Mouse (Mus musculus) forebrain, embryonic 14.5 days (tissue): ENCODE data around the gene Olfr1006. TPM values are rescaled to one million over a fixed set of nuclear protein-coding genes. Genes with fewer than 3 reads are reported as not detected.
"Not testable (repeated sequence)": the region's sequence is repeated elsewhere in the genome, so short reads cannot be mapped to it uniquely, and the experiment has no call there.

Experiments
- ATAC-seq: fragments of 200-750 bp; cut with Nextera tagmentation; 2 replicates; pipeline ENCODE4 v1.8.0; 2017; ENCODE audit warnings: mild to moderate bottlenecking, moderate library complexity
- DNase-seq: peaks from one replicate; pipeline ENCODE4 v3.0.0-alpha.2; 2015; ENCODE audit warnings: low spot score
- H3K27ac ChIP-seq: fragments of 300-500 bp; sonication (generic); 2 replicates; pipeline ENCODE4 v1.5.1; 2014; ENCODE audit warnings: low read depth, mild to moderate bottlenecking, control low read depth, low read length, moderate library complexity
- H3K27me3 ChIP-seq: fragments of 300-500 bp; sonication (generic); replicated peaks from 2 replicates; pipeline ENCODE4 v1.6.1; 2014; ENCODE audit warnings: low read length, control low read depth, mixed read lengths; ENCODE audit not compliant: control insufficient read depth, insufficient read depth
- H3K36me3 ChIP-seq: fragments of 300-500 bp; sonication (generic); 2 replicates; pipeline ENCODE4 v1.6.1; 2014; ENCODE audit warnings: low read length, control low read depth; ENCODE audit not compliant: control insufficient read depth, insufficient read depth
- H3K4me1 ChIP-seq: fragments of 300-500 bp; sonication (generic); 2 replicates; pipeline ENCODE4 v1.6.1; 2014; ENCODE audit warnings: antibody characterized with exemption, low read length, control low read depth; ENCODE audit not compliant: control insufficient read depth, insufficient read depth
- H3K4me2 ChIP-seq: fragments of 300-500 bp; sonication (generic); 2 replicates; pipeline ENCODE4 v1.6.1; 2014; ENCODE audit warnings: mild to moderate bottlenecking, control low read depth, low read length
- H3K4me3 ChIP-seq: fragments of 300-500 bp; sonication (generic); 2 replicates; pipeline ENCODE4 v1.5.1; 2014; ENCODE audit warnings: low read depth, low read length, control low read depth
- H3K9ac ChIP-seq: fragments of 300-500 bp; sonication (generic); 2 replicates; pipeline ENCODE4 v1.6.1; 2014; ENCODE audit warnings: mild to moderate bottlenecking, low read length, control low read depth, moderate library complexity
- H3K9me3 ChIP-seq: fragments of 300-500 bp; sonication (generic); replicated peaks from 2 replicates; pipeline ENCODE4 v1.6.1; 2016; ENCODE audit warnings: low read length, control low read depth, mixed read lengths; ENCODE audit not compliant: control insufficient read depth
- WGBS: fragments of 180-500 bp; shearing (Covaris S2); extraction: QIAGEN DNeasy Blood & Tissue Kit; methylation state at CpG from one replicate; pipeline ENCODE4 v1.1.7; 2014; 5-methylcytosine and 5-hydroxymethylcytosine counted together
- polyA plus RNA-seq: library from polyadenylated mRNA; unstranded; fragments of >200 nt; fragmentation: Nextera tagmentation; extraction: Ambion mirVana; gene quantifications from 2 replicates; pipeline ENCODE4 v1.2.1, GENCODE M21; 2014

Gene Olfr1006
- polyA plus RNA-seq: not detected in 2 replicates

DNA sequence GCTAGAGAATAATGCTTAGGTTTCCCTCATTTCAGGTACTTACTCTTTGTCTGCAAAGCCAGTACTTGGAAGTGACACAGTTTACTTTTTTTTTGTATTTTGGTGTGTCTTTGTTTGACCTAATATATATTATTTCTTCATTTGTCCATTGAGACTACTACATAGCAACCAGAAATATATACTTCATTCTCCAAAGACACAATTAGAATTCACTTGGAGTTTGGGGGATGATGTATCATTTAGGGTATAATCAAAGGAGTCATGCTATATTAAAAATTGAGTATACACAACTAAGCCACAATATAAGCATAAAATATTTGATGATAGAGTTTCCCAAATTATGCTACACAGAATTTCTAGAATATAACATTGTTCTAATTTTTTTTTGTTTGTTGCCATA is at the start of gene Olfr1006:
TSS of gene Olfr1006 (minus strand) at position 101 of the 400 bp plus-strand sequence.
- no peak within 1 kb of the TSS for H3K9ac ChIP-seq
- no peak within 1 kb of the TSS for H3K4me2 ChIP-seq
- no peaks in the 10 kb centered on the region for H3K9me3 ChIP-seq
- H3K4me3 ChIP-seq: no peak within 1 kb of the TSS
- ATAC-seq (no peak), DNase-seq (no peak)
- H3K27me3 ChIP-seq: no peaks in the 10 kb centered on the region
- no peaks in the 10 kb centered on the region for H3K4me1 ChIP-seq
- H3K27ac ChIP-seq: no peak within 1 kb of the TSS
- no peaks in the 10 kb centered on the region for H3K36me3 ChIP-seq

DNA sequence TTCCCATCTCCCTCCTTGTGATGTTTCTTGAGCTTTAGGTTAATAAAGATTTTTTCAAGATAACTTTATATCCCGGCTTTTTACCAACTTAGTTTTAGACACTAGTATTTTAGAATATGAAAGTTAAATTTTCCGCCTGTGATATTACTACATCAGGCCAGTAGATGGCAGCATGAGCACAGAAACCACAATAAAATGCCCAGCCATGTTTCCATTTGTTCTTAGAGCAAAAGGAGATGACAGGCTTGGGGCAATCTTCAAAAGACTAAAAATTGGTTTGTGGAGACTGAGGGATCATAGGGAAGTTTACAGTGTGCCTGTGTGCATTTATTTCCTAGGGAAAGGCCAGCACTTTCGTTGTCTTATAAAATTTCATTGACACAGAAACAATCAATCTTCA is 47.2 kb upstream of the Olfr1006 start:
- no peak overlapping the region for H3K4me2 ChIP-seq
- H3K4me1 ChIP-seq: no peaks in the 10 kb centered on the region
- no peaks in the 10 kb centered on the region for H3K27me3 ChIP-seq
- DNase-seq (peak; percentile 75), ATAC-seq (peak; percentile 44; the same call in 1 of the 2 replicates)
- H3K9me3 ChIP-seq: no peaks in the 10 kb centered on the region
- no peak overlapping the region for H3K27ac ChIP-seq
- H3K9ac ChIP-seq: no peak overlapping the region
- 17% methylated on average over 3 of the region's 3 CpGs for WGBS
- H3K36me3 ChIP-seq: no peaks in the 10 kb centered on the region
- H3K4me3 ChIP-seq: no peak overlapping the region

DNA sequence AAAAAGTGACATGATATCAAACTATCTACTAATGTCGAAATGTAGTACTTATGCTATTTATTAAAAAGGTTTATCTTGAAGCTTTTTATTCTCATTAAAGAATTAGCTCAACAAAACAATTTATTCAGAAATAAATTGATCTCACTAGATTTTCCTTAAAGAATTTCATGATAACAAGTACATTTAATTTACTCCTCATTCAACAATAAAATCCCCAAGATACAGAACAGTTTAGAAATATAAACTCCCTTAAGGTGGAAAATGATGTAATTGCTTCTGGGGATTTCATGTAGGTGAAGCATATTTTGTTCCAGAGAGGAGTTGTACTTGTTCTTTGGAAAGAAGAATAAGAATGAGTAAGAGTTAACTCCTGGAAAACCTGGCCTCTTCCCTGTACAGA is 36.6 kb upstream of the Olfr1006 start, which contains the start of gene Olfr1009:
TSS of gene Olfr1009 (plus strand) at position 301 of the 400 bp plus-strand sequence.
- no peaks in the 10 kb centered on the region for H3K4me1 ChIP-seq

DNA sequence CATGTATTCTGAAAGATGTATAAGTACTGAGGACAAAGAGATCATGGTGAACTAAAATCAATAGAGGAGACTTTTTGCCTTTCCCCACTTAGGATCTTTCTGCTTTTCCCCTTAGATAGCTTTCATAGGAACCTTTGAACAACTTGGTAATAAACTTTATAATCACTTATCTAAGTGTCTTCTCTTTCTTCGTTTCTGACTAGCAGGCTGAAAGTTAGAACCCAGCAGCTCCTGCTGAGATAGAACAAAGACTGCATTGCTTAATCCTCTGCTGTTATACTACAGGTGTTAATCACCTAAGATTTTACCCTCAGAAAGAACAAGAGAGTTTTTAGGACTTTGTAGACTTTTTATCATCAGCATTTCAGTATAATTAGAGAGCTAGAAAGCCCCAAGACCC is 32.6 kb upstream of the Olfr1006 start:
- DNase-seq (no peak), ATAC-seq (no peak)
- Histone ChIP-seq H3K36me3 (no peaks in the 10 kb centered on the region), H3K27me3 (no peaks in the 10 kb centered on the region), H3K4me3 (no peak overlapping the region), H3K9ac (no peak overlapping the region), H3K4me2 (no peak overlapping the region), H3K9me3 (no peaks in the 10 kb centered on the region), H3K4me1 (no peaks in the 10 kb centered on the region), H3K27ac (no peak overlapping the region)
- WGBS: 8% methylated on average over 1 of the region's 1 CpGs

More for the DNA sequence above, 36.6 kb upstream of the Olfr1006 start, which contains the start of gene Olfr1009:
- Histone ChIP-seq H3K9me3 (no peaks in the 10 kb centered on the region), H3K4me3 (no peak within 1 kb of the TSS), H3K36me3 (no peaks in the 10 kb centered on the region), H3K4me2 (no peak within 1 kb of the TSS), H3K9ac (no peak within 1 kb of the TSS), H3K27ac (no peak within 1 kb of the TSS), H3K27me3 (no peaks in the 10 kb centered on the region)
- DNase-seq: no peak
- no peak for ATAC-seq
- 92% methylated on average over 1 of the region's 1 CpGs for WGBS

DNA sequence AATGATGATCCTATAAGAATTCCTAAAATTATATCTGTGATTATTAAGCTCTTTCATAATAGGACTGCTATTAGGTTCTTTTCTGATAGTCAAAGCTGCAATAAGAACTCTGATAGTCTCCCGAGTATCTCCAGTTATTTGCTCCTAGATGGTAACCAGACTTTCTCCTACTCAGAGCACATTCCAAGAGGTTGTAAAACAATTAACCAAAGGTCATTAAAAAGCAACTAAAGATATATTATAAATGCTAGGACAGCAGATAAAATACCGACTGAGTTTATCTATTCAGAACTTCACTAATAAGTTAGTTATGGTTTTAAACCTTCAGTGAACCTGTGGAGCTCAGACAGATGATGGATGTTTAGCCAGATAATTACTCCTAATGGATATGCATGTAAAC is 32.1 kb upstream of the Olfr1006 start:
- H3K27me3 ChIP-seq, H3K9me3 ChIP-seq, ATAC-seq, DNase-seq, H3K4me1 ChIP-seq, H3K9ac ChIP-seq, H3K4me3 ChIP-seq, H3K4me2 ChIP-seq, H3K27ac ChIP-seq, H3K36me3 ChIP-seq: not testable (repeated sequence)
- WGBS: 80% methylated on average over 2 of the region's 2 CpGs

DNA sequence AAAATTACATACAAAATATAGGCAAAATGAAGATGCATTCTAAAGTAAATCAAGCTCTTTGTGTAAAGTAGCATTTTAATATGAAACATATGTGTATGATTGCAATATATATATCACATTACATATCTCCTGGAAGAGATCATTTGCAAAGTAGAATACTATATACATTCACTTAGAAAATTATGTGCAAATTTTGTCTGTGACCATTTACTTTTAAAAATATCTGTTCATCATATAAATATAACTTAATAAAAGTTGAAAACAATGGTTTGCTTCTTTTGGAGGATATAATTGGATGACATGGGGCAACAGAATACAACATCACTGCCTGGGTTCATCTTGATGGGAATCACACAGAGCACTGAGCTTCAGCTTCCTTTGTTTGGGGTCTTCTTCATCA is 10.6 kb upstream of the Olfr1006 start, which contains the start of gene Olfr1008:
TSS of gene Olfr1008 (plus strand) at position 301 of the 400 bp plus-strand sequence.
- no peak within 1 kb of the TSS for H3K4me2 ChIP-seq

DNA sequence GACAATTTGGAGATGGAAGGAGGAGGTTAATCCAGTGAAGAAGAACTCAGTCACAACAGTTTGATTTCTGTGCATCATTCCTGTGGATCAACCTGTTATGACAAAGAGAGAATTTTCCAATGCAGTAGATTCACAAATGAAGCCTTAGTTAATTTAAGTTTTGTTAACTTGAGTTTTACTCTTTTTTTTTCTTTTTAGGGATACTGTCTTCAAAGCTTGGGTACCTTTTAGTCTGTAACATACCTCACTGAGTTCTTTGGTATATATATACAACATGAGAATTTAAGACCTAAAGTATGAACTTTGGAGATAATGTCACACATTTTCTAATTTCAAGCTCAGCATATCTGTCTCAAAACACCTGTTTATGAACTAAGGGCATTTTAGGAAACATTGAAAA is 14.2 kb downstream of the Olfr1006 start, which contains the start of gene Olfr154:
TSS of gene Olfr154 (minus strand) at position 101 of the 400 bp plus-strand sequence.
- not testable (repeated sequence) for H3K9ac ChIP-seq, ATAC-seq, H3K27ac ChIP-seq

More for the DNA sequence above, 10.6 kb upstream of the Olfr1006 start, which contains the start of gene Olfr1008:
- H3K4me3 ChIP-seq: no peak within 1 kb of the TSS
- H3K27ac ChIP-seq: no peak within 1 kb of the TSS
- no peaks in the 10 kb centered on the region for H3K36me3 ChIP-seq
- H3K9me3 ChIP-seq: no peaks in the 10 kb centered on the region
- H3K27me3 ChIP-seq: no peaks in the 10 kb centered on the region
- no peak within 1 kb of the TSS for H3K9ac ChIP-seq
- H3K4me1 ChIP-seq: no peaks in the 10 kb centered on the region
- DNase-seq (no peak), ATAC-seq (no peak)

DNA sequence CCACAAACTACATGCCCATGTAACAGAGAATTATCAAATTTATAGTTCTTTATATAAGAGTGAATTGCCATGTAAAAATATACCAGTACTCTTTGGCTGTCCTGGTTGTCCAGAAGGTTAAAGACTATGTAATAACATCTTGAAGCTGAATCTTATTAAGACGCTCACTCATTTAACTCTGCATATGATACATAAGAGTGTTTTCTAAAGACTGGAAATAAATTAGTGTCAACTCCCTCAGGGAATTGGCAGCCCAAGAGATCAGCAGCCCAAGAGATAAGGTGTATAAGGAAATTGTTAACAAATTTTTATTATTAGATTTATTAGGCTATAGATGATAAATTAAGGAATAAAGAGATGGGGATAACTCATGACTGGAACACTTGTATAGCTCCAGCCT is 28.0 kb downstream of the Olfr1006 start, which contains the start of gene Olfr1002:
TSS of gene Olfr1002 (minus strand) at position 101 of the 400 bp plus-strand sequence.
- no peaks in the 10 kb centered on the region for H3K36me3 ChIP-seq
- no peak within 1 kb of the TSS for H3K9ac ChIP-seq
- H3K4me2 ChIP-seq: no peak within 1 kb of the TSS
- H3K9me3 ChIP-seq: no peaks in the 10 kb centered on the region
- no peak within 1 kb of the TSS for H3K27ac ChIP-seq
- H3K4me1 ChIP-seq: no peaks in the 10 kb centered on the region
- ATAC-seq: no peak
- no peak within 1 kb of the TSS for H3K4me3 ChIP-seq
- H3K27me3 ChIP-seq: no peaks in the 10 kb centered on the region
- 92% methylated on average over 1 of the region's 1 CpGs for WGBS
- DNase-seq: no peak

More for the DNA sequence above, 14.2 kb downstream of the Olfr1006 start, which contains the start of gene Olfr154:
- H3K27me3 ChIP-seq, H3K9me3 ChIP-seq, H3K36me3 ChIP-seq, H3K4me3 ChIP-seq, H3K4me1 ChIP-seq, DNase-seq, H3K4me2 ChIP-seq: not testable (repeated sequence)
